Mouse (Mus musculus): ENCODE results near the gene Olfr462.

Olfr462 gene

DNA sequence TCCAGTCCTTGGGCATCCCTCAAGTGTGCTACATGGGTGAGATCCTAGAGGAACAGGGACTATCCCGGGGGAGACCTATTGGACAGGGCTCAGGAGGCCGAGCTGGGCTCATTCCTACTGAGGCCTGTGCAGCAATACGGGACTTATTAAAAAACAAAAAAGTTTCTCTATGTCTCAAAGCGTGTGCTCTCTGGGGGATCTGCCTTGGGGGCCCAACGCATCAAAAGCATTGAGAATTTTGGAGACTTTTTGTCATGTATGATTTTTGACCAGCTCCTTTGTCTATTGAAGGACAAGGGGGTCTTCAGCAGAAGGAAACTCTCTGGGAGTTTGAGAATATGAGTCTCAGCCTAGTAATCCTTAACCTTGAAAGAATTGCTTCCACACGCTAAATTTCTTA is at the start of gene Olfr462:
Gene Olfr462, minus strand, starts transcription at position 101 of the 400 bp plus-strand sequence.
- DNase-seq (ENCODE audit: low read depth, low spot score): no peak

- DNase-seq (ENCODE audit: low read depth, low spot score): no peak
Measured at GRCm38 (mm10) chr11:87935467-87935866, 43.4 kb upstream of the Olfr462 start.

- no peak for DNase-seq (ENCODE audit: low read depth, low spot score)
Measured at GRCm38 (mm10) chr11:87933731-87934130, 41.7 kb upstream of the Olfr462 start.

DNA sequence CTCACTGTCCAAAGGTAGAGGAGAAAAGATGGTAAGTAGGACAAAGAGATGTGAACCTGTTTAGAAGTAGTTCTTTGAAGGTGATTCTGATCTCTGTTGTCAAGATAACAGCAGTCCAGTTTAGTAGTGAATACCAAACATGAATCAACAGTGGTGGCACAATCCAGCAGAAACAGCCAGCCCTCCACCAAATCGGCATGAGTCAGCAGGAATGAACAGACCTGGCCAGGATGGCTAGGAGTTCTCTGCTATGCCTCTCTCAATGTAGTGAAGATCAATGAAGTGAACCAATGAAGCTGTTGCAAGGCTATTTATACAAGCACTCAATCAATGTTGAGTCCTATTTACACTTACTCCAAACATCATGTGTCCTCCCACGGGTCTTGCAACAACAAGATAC is 38.3 kb upstream of the Olfr462 start:
- no peak for DNase-seq (ENCODE audit: low read depth, low spot score)

DNA sequence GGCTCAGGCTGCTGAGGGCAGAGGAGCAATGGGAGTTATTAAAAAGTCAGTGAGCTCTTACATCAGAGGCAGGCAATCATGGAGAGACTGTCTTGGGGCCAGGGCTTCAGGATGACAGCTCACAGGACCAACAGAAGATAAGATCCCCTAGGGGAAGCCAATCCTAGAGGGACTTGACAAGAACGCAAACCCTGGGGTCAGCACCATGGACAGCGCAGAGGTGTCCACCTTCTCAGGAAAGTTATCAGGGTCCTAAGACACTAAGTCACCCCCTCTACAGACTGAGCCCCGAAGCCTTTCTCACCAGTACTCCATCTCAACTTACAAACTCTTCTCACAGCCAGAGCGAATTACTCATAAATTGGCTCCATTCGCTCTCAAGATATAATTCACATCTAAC is 28.9 kb upstream of the Olfr462 start, which contains the start of gene Olfr464:
Gene Olfr464, minus strand, starts transcription at position 2 of the 400 bp plus-strand sequence.
- DNase-seq (ENCODE audit: low read depth, low spot score): peak; percentile 39

- no peak for DNase-seq (ENCODE audit: low read depth, low spot score)
Measured at GRCm38 (mm10) chr11:87920301-87920700, 28.2 kb upstream of the Olfr462 start.

- no peak for DNase-seq (ENCODE audit: low read depth, low spot score)
Measured at GRCm38 (mm10) chr11:87916005-87916404, 23.9 kb upstream of the Olfr462 start.

DNA sequence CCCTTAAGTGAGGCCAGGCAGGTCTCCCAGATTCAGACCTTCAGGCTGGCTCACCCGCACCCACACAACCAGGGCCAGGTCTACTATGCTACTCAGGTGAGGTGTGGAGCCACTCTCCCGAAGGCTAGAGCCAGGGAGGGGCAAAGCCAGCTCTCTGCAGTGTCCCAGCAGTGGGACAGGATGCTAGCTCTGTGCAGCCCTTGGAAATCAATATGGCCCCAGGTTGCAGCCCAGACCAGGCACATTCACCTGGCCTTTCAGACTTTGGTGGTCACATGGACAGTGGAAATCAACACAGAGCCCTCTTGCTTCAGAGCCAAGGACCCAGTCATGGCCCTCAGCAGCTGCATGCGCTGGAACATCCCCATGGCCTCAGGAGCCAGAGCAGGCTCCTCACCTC is 12.3 kb upstream of the Olfr462 start:
- DNase-seq (ENCODE audit: low read depth, low spot score): no peak

GRCm38 (mm10) chr11:87897287-87897686 is 5.2 kb upstream of the Olfr462 start, which contains the start of gene Olfr463:
Gene Olfr463 (minus strand): TSS chr11:87897387.
- DNase-seq (ENCODE audit: low read depth, low spot score): no peak

DNA sequence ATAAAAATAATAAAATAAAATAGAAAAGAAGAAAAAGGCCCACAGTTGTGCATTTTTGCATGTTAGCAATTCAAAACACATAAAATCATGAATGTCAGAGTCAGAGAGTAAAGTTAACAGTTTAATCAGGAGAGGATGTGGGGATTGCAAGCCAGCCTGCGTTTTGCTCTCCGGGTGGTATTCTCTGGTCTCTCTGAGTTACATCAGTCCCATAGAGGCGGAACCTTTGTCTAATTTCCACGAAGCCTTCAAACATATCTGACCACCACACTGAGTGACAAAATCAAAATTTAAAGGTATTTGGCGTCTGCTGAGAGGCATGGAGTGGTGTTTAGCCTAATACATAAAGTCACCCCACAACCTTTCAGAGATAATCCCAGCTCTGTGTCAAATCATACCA is 7.2 kb downstream of the Olfr462 start:
- no peak for DNase-seq (ENCODE audit: low read depth, low spot score)

DNA sequence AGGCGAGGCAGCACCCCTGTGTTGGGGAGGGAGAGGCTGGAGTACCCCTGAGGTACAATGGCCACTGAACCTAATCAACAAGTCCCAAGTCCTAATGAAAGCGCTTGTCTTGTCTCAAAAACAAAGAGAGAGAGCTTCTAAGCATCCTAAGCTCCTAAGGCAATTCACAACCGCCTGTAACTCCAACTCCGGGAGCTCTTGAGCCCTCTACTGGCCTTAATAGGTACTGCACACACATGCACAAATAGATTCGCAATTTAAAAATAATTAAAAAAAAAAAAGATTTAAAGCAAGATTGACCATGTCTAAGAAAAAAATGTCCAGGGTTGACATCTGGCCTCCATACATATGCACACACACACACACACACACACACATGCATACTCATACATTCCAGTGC is 8.6 kb downstream of the Olfr462 start:
- peak; percentile 61 for DNase-seq (ENCODE audit: low read depth, low spot score)

DNA sequence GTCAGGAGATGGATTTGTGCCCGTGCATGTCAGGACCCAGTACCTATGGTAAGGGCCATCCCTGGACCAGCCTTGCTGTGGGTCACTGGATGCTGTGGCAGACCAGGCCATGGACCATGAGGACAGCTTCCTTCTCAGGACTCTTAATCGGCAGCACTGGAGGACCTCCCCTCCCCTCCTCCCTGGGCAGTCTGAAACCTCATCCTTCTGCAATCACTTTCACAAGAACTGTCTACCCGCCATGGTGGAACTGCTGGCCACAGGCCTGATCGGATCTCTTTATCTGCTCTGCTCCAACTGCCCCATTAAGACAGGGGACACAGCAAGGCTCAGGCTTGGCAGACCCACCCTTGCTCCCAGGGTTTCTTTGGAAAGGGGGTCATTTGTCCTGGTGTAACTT is 10.4 kb downstream of the Olfr462 start:
- no peak for DNase-seq (ENCODE audit: low read depth, low spot score)

DNA sequence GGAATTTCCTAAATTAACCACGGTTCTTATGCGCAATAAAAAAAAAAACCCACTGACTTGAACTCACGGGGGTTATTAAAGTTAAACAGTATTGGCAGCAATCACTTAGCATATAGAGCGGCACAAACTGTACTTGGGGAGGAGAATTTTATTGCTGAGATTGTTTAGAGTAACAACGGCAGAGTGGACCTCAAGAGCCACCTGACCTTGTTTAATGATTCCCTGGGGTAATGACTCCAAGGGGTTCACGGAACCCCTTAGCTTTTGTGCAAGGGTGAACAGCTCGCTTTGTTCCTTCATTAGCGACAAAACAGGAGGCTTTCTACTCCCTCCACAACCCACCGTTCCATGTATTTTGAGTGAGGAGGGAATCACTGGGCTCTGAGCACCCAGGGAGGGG is 12.2 kb downstream of the Olfr462 start:
- DNase-seq (ENCODE audit: low read depth, low spot score): no peak

DNA sequence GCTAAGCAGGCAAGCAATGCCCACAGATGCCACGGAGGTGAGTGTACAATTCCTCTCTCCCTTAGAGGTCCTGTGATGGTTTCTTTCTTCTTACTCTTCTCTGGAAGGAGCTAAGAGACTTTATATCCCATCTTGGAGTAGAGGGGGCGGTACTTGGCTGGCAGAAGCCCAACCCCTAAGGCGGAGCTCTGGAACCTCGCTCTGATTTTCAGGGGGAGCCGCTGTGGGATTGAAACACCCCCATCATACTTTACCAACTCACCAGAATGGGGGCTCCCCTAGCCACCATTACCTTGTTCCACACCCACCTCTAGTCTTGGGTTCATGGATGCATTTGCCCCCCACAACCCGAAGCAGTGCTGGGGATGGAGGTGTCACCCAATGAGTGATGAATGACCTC is 16.6 kb downstream of the Olfr462 start, which contains the start of gene Epx:
Gene Epx, minus strand, starts transcription at position 101 of the 400 bp plus-strand sequence.
- no peak for DNase-seq (ENCODE audit: low read depth, low spot score)

DNA sequence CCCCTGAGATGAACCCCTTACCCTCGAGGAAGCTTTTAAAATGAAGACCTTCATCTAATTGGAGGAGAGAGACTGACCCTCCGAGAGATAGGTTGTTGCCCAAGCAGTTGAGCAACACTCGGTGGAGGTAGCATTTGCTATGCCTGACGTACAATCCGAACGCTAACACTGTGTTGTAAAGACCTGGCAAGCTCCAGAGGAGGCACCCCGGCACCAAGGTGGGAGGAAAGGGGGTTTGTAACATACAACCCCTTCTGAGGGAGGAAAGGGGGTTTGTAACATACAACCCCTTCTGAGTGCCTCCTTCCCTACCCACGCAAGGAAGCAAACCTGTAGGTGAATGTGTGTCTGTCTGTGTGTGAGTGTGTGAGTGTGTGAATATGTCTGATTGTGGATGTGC is 20.3 kb downstream of the Olfr462 start:
- DNase-seq (ENCODE audit: low read depth, low spot score): no peak

- no peak for DNase-seq (ENCODE audit: low read depth, low spot score)
Measured at GRCm38 (mm10) chr11:87870096-87870495, 22.0 kb downstream of the Olfr462 start.

DNA sequence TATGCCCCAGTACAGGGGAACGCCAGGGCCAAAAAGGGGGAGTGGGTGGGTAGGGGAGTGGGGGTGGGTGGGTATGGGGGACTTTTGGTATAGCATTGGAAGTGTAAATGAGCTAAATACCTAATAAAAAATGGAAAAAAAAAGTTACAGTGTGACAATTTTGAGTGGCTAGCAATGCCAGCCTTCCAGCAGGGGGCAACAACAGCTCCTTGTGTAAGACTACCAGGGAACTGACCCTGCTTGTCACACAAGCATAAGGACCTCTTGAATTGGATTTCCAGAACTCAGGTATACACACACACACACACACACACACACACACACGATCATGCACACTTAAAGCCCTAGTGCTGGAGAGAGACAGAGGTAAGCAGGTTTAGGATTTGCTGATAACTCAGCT is 25.2 kb downstream of the Olfr462 start:
- peak; percentile 30 for DNase-seq (ENCODE audit: low read depth, low spot score)

- DNase-seq (ENCODE audit: low read depth, low spot score): no peak
Measured at GRCm38 (mm10) chr11:87862805-87863204, 29.3 kb downstream of the Olfr462 start.

DNA sequence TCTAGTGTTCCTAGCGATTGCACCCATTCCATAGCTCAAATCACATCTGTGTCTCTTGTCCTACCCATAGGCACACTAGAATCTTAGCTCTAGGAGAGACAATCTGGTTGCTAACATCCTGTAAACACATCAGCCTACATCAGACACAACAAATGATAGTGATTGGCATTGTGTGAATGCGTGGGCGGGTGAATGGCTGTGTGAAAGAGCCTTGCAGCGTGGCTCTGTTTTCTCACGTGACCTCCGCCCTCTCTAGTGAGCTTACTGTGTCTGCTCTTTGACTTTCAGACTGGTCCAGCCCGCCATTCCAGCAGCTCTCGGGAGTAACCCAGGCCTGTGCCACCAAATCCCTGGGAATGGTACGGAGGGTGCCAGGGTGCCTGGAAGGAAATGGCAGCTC is 31.6 kb downstream of the Olfr462 start:
- DNase-seq (ENCODE audit: low read depth, low spot score): no peak

DNA sequence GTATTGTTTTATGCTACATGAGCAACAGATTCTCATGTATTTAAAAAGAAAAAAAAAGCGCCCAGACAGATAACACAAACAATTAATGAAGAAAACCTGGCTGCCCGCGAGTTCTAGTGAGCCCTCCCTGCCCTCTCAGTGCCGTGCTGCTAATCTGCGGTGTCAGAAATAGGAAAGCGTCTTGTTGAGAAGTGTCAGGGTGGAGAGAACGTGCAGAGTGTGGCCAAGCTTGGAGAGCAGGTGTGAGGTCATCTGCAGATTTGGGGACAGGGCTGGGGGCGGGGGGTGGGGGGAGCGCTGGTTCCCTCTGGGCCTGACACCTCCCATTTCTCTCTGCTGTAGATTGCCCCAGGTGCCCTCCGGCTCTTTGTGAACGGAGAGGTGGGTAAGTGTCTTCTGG is 32.8 kb downstream of the Olfr462 start:
- no peak for DNase-seq (ENCODE audit: low read depth, low spot score)

GRCm38 (mm10) chr11:87854550-87854949 is 37.5 kb downstream of the Olfr462 start:
- no peak for DNase-seq (ENCODE audit: low read depth, low spot score)

DNA sequence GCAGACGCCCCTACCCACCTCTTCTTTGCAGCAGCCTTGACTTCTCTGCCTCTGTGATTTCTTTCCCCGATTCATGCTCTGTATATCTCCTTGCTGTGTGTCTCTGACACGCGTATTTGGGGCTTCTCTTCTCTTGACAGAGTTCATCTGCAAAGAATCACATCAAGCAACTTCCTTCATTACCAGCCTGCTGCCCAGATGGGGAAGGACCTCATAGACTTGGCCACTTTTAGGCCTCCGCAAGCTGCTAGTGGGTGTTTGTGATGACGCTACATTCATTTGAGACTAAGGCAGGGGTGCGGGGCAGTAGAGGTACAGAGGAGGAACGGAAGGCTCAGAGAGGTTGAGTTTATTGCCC is 38.5 kb downstream of the Olfr462 start:
- DNase-seq (ENCODE audit: low read depth, low spot score): peak; percentile 77

- DNase-seq (ENCODE audit: low read depth, low spot score): peak; percentile 96
Measured at GRCm38 (mm10) chr11:87852690-87853596, 39.1 kb downstream of the Olfr462 start, which contains the start of gene Mks1. Gene Mks1 (plus strand): TSS chr11:87853215.

Data from A20 (cell line).